Mouse (Mus musculus) ES-Bruce4 (cell line): ENCODE data around the gene Chac1. TPM values are rescaled to one million over a fixed set of nuclear protein-coding genes. Genes with fewer than 3 reads are reported as not detected.

Source experiments
- H3K27ac ChIP-seq: 2 replicates; pipeline ENCODE4 v1.5.1; 2012; ENCODE audit warnings: low read length, inconsistent platforms; ENCODE audit not compliant: insufficient read depth
- H3K27me3 ChIP-seq: 2 replicates; pipeline ENCODE4 v1.6.1; 2012; ENCODE audit warnings: mild to moderate bottlenecking, low read length, inconsistent platforms; ENCODE audit not compliant: control insufficient read depth, poor library complexity, insufficient read depth, severe bottlenecking
- H3K36me3 ChIP-seq: 2 replicates; pipeline ENCODE4 v1.6.1; 2012; ENCODE audit warnings: inconsistent platforms, mild to moderate bottlenecking, low read length, moderate library complexity; ENCODE audit not compliant: control insufficient read depth, poor library complexity, insufficient read depth, severe bottlenecking
- H3K4me1 ChIP-seq: one replicate; pipeline ENCODE4 v1.8.1; 2011; ENCODE audit warnings: low read length; ENCODE audit not compliant: control insufficient read depth, insufficient read depth
- H3K4me3 ChIP-seq: 2 replicates; pipeline ENCODE4 v1.5.1; 2011; ENCODE audit warnings: low read depth, mild to moderate bottlenecking, low read length
- H3K9ac ChIP-seq: 2 replicates; pipeline ENCODE4 v1.6.1; 2012; ENCODE audit warnings: low read depth, mild to moderate bottlenecking, inconsistent platforms; ENCODE audit not compliant: poor library complexity, severe bottlenecking
- H3K9me3 ChIP-seq: replicated peaks from 2 replicates; pipeline ENCODE4 v1.6.1; 2012; ENCODE audit warnings: mild to moderate bottlenecking, low read length, inconsistent platforms; ENCODE audit not compliant: control insufficient read depth, poor library complexity, insufficient read depth, severe bottlenecking
- CTCF ChIP-seq: IDR thresholded peaks from one replicate; pipeline ENCODE4 v1.8.1; 2011; ENCODE audit warnings: low read depth, low read length
- EP300 ChIP-seq: IDR thresholded peaks from 2 replicates; pipeline ENCODE4 v1.6.1; 2011; ENCODE audit warnings: low read depth, low read length; ENCODE audit not compliant: insufficient read depth
- POLR2A ChIP-seq: IDR thresholded peaks from one replicate; pipeline ENCODE4 v1.8.1; 2011; ENCODE audit warnings: low read length; ENCODE audit not compliant: insufficient read depth
- polyA plus RNA-seq: library from polyadenylated mRNA; stranded (reverse); fragments of >200 nt; gene quantifications from 2 replicates; pipeline ENCODE4 v1.2.4, GENCODE M21; 2011; ENCODE audit warnings: low read depth; ENCODE audit not compliant: missing spikeins, insufficient read depth, insufficient read length

Gene Chac1
- polyA plus RNA-seq: 3.6 and 3.8 TPM in 2 replicates

- Histone ChIP-seq H3K27me3 (no peaks in the 10 kb centered on the region), H3K9ac (peak within 1 kb of the TSS; percentile 64), H3K27ac (no peak within 1 kb of the TSS), H3K4me3 (peak within 1 kb of the TSS; percentile 85), H3K9me3 (no peaks in the 10 kb centered on the region), H3K4me1 (no peaks in the 10 kb centered on the region), H3K36me3 (peaks cover 7% of the 10 kb centered on the region; the same call in 1 of the 2 replicates)
- TF ChIP-seq POLR2A (peak; percentile 7), EP300 (no peak)
Observed at GRCm38 (mm10) chr2:119350555-119351486, at the start of gene Chac1. Chac1 (plus strand) TSS chr2:119351229.

DNA sequence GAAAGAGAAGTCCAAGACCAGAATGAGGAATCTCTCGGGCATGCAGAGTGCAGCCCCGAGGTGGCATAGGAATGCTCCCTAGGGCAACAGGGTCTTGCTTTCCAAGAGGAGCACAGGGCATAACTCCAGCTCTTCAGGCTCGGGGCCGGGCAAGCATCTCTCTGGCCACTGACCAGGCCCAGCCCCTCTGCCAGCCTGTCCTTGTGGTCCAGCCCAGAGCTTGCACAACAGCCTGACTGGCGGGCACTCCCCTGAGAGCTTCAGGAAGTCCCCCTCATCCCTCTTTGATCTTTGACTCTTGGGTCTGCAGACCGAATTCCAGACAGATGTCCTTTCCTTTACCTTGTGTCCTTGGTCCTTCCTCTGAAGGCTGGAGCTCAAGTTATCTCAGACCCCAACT is 48.2 kb upstream of the Chac1 start:
- no peak overlapping the region for H3K27ac ChIP-seq
- no peak overlapping the region for H3K9ac ChIP-seq
- TF ChIP-seq EP300 (no peak), POLR2A (no peak), CTCF (no peak)
- H3K36me3 ChIP-seq: no peaks in the 10 kb centered on the region
- H3K4me1 ChIP-seq: peaks cover 2% of the 10 kb centered on the region
- H3K27me3 ChIP-seq: no peaks in the 10 kb centered on the region
- H3K9me3 ChIP-seq: no peaks in the 10 kb centered on the region
- H3K4me3 ChIP-seq: no peak overlapping the region

DNA sequence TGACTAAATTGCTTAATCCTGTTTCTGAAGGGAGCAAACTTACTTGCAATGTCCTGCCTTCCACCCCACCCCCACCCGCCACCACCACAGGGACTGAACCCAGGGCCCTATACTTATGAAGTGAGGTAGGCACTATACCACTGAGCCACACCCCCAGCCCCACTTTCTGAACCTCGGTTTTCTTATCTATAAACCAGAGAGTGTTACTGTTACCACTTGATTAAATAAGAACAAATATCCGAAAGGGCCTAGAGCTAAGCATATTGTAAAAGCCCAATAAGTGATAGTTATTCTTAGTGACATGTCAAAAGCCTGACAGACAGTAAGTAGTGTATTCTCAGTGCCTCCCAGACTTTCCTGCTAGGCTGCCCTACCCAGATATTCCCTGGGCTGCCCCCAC is 46.6 kb upstream of the Chac1 start:
- H3K36me3 ChIP-seq: no peaks in the 10 kb centered on the region
- no peaks in the 10 kb centered on the region for H3K27me3 ChIP-seq
- peaks cover 2% of the 10 kb centered on the region for H3K4me1 ChIP-seq
- no peak overlapping the region for H3K4me3 ChIP-seq
- H3K9me3 ChIP-seq: no peaks in the 10 kb centered on the region
- TF ChIP-seq EP300: no peak
- TF ChIP-seq POLR2A: no peak
- no peak for TF ChIP-seq CTCF
- no peak overlapping the region for H3K27ac ChIP-seq
- H3K9ac ChIP-seq: no peak overlapping the region

GRCm38 (mm10) chr2:119304798-119305208 is 46.2 kb upstream of the Chac1 start:
- TF ChIP-seq POLR2A: no peak
- TF ChIP-seq EP300: 0 out of 2 replicates have a peak, but pooled peaks have one; percentile 43
- Histone ChIP-seq H3K27me3 (no peaks in the 10 kb centered on the region), H3K9ac (no peak overlapping the region), H3K27ac (no peak overlapping the region), H3K36me3 (no peaks in the 10 kb centered on the region), H3K9me3 (no peaks in the 10 kb centered on the region), H3K4me1 (peaks cover 2% of the 10 kb centered on the region), H3K4me3 (no peak overlapping the region)

DNA sequence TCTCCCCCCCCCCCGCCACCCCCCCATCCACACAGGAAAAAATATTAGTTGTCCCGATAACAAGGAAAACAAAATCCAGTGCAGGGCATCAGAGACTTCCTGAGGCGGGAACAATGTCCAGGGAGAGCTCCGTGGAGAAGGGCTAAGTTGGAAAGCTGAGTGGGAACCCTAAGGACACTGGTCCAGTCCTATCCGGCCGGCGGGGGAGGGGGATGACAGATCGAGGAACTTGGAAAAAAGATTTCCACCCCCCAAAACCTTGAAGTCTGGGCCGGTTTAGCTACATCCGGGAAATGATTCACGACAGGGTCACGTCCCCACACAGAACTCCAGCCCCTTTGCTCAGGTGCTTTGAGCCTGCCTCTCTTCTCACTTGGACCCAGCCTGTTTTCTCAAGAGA is 39.5 kb upstream of the Chac1 start:
- H3K27me3 ChIP-seq: no peaks in the 10 kb centered on the region
- H3K27ac ChIP-seq: no peak overlapping the region
- TF ChIP-seq CTCF (no peak), POLR2A (no peak), EP300 (no peak)
- no peaks in the 10 kb centered on the region for H3K9me3 ChIP-seq
- H3K36me3 ChIP-seq: no peaks in the 10 kb centered on the region
- H3K9ac ChIP-seq: no peak overlapping the region
- no peak overlapping the region for H3K4me3 ChIP-seq
- no peaks in the 10 kb centered on the region for H3K4me1 ChIP-seq

DNA sequence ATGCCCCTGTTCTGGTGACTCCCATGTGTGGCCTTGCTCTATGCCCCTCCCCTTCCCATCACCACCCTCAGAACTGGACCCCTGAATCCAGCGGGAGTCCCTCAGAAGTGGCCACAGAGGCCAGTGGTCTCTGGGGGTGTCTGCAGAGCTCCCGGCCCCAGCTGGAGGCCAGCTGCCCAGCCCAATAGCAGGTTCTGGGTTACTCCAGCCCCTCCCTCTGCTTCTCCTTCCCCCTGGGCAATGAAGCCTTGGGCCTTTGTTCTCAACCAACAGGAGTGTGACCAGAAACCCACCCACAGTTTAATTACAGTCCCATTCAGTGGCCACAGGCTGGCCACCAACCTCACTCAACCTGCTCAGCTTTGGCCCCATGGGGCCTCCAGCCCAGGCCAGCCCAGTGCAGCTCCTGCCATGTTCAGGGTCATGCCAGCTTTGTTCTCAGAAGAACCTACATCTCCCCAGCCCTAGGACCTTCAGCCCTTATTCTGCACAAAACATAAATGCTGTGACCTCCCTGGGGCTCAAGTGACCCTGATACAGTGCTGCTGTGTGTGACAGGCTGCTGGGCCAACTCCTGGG is 38.6 kb upstream of the Chac1 start:
- Histone ChIP-seq H3K9me3 (no peaks in the 10 kb centered on the region), H3K27me3 (no peaks in the 10 kb centered on the region), H3K27ac (no peak overlapping the region), H3K36me3 (no peaks in the 10 kb centered on the region), H3K4me3 (no peak overlapping the region), H3K4me1 (no peaks in the 10 kb centered on the region), H3K9ac (no peak overlapping the region)
- TF ChIP-seq CTCF (no peak), POLR2A (no peak), EP300 (no peak)
